Mouse (Mus musculus): ENCODE measurements around the gene Rgs9bp.

- TF ChIP-seq POLR2A (IDR thresholded peaks at IDR 0.05; ENCODE audit: extremely low read depth, insufficient read depth, low read length) (no peak), CTCF (IDR thresholded peaks at IDR 0.05; ENCODE audit: extremely low read depth, insufficient read depth, low read length) (peak; percentile 85)
These were observed 39.5 kb downstream of the Rgs9bp start for GRCm38 (mm10) chr7:35545881-35546280.
